Mouse (Mus musculus) midbrain, embryonic 16.5 days (tissue): ENCODE data around the gene Atp10a. TPM values are rescaled to one million over a fixed set of nuclear protein-coding genes. Genes with fewer than 3 reads are reported as not detected.
A peak's percentile ranks its signal among the peaks of the same experiment; 100 is the strongest.

Experiments used
- ATAC-seq: fragments of 200-750 bp; cut with Nextera tagmentation; 2 replicates; pipeline ENCODE4 v1.8.0; 2017; ENCODE audit warnings: moderate TSS enrichment
- H3K27ac ChIP-seq: fragments of 300-500 bp; sonication (generic); 2 replicates; pipeline ENCODE4 v1.5.1; 2014; ENCODE audit warnings: mild to moderate bottlenecking, low read length, mixed read lengths
- H3K27me3 ChIP-seq: fragments of 300-500 bp; sonication (generic); 2 replicates; pipeline ENCODE4 v1.6.1; 2014; ENCODE audit warnings: low read depth, low read length, mixed read lengths; ENCODE audit not compliant: control insufficient read depth, insufficient read depth
- H3K36me3 ChIP-seq: fragments of 300-500 bp; sonication (generic); 2 replicates; pipeline ENCODE4 v1.6.1; 2014; ENCODE audit warnings: mild to moderate bottlenecking, low read length, moderate library complexity, mixed read lengths; ENCODE audit not compliant: control insufficient read depth, insufficient read depth
- H3K4me1 ChIP-seq: fragments of 300-500 bp; sonication (generic); 2 replicates; pipeline ENCODE4 v1.6.1; 2014; ENCODE audit warnings: mild to moderate bottlenecking, low read length, mixed read lengths; ENCODE audit not compliant: control insufficient read depth, insufficient read depth
- H3K4me2 ChIP-seq: fragments of 300-500 bp; sonication (generic); 2 replicates; pipeline ENCODE4 v1.6.1; 2014; ENCODE audit warnings: mild to moderate bottlenecking, low read length, mixed read lengths
- H3K4me3 ChIP-seq: fragments of 300-500 bp; sonication (generic); 2 replicates; pipeline ENCODE4 v1.5.1; 2014; ENCODE audit warnings: low read depth, mild to moderate bottlenecking, low read length, moderate library complexity, mixed read lengths
- H3K9ac ChIP-seq: fragments of 300-500 bp; sonication (generic); 2 replicates; pipeline ENCODE4 v1.6.1; 2014; ENCODE audit warnings: low read depth, low read length, mixed read lengths
- H3K9me3 ChIP-seq: fragments of 300-500 bp; sonication (generic); replicated peaks from 2 replicates; pipeline ENCODE4 v1.6.1; 2014; ENCODE audit warnings: mild to moderate bottlenecking, low read length, mixed read lengths; ENCODE audit not compliant: control insufficient read depth, poor library complexity, severe bottlenecking
- WGBS: fragments of 180-500 bp; shearing (Covaris S2); extraction: QIAGEN DNeasy Blood & Tissue Kit; methylation state at CpG from one replicate; pipeline ENCODE4 v1.1.7; 2014; 5-methylcytosine and 5-hydroxymethylcytosine counted together
- polyA plus RNA-seq: library from polyadenylated mRNA; unstranded; fragments of >200 nt; fragmentation: Nextera tagmentation; extraction: Ambion mirVana; gene quantifications from 2 replicates; pipeline ENCODE4 v1.2.1, GENCODE M21; 2015

Atp10a gene
- polyA plus RNA-seq, 1 experiment from 2014 or later = 1.2 TPM

GRCm38 (mm10) chr7:58755083-58755482 is 99.1 kb downstream of the Atp10a start:
- no peaks in the 10 kb centered on the region for H3K36me3 ChIP-seq
- H3K4me2 ChIP-seq = no peak overlapping the region
- H3K27ac ChIP-seq = no peak overlapping the region
- no peaks in the 10 kb centered on the region for H3K9me3 ChIP-seq
- H3K4me3 ChIP-seq = no peak overlapping the region
- H3K9ac ChIP-seq = no peak overlapping the region
- no peaks in the 10 kb centered on the region for H3K27me3 ChIP-seq
- H3K4me1 ChIP-seq = no peaks in the 10 kb centered on the region
- no peak for ATAC-seq

- Histone ChIP-seq H3K4me1 (no peaks in the 10 kb centered on the region), H3K9ac (no peak overlapping the region), H3K27ac (no peak overlapping the region), H3K27me3 (no peaks in the 10 kb centered on the region), H3K4me2 (no peak overlapping the region), H3K9me3 (no peaks in the 10 kb centered on the region), H3K36me3 (no peaks in the 10 kb centered on the region), H3K4me3 (no peak overlapping the region)
- ATAC-seq = no peak
- 95% methylated on average over 1 of the region's 1 CpGs for WGBS
Measured at GRCm38 (mm10) chr7:58755846-58756245, 99.9 kb downstream of the Atp10a start.

- Histone ChIP-seq H3K27me3 (no peaks in the 10 kb centered on the region), H3K4me1 (no peaks in the 10 kb centered on the region), H3K27ac (no peak overlapping the region), H3K9ac (no peak overlapping the region), H3K4me2 (no peak overlapping the region), H3K36me3 (no peaks in the 10 kb centered on the region), H3K9me3 (no peaks in the 10 kb centered on the region), H3K4me3 (no peak overlapping the region)
- ATAC-seq = no peak
- 69% methylated on average over 2 of the region's 2 CpGs for WGBS
Measured at GRCm38 (mm10) chr7:58757331-58757730, 101.4 kb downstream of the Atp10a start.

- H3K27ac ChIP-seq = no peak overlapping the region
- H3K4me1 ChIP-seq = no peaks in the 10 kb centered on the region
- no peaks in the 10 kb centered on the region for H3K9me3 ChIP-seq
- no peak for ATAC-seq
- no peak overlapping the region for H3K4me2 ChIP-seq
- WGBS = 80% methylated on average over 3 of the region's 3 CpGs
- H3K27me3 ChIP-seq = no peaks in the 10 kb centered on the region
- H3K36me3 ChIP-seq = no peaks in the 10 kb centered on the region
- no peak overlapping the region for H3K9ac ChIP-seq
- H3K4me3 ChIP-seq = no peak overlapping the region
Measured at GRCm38 (mm10) chr7:58758396-58758795, 102.4 kb downstream of the Atp10a start.

GRCm38 (mm10) chr7:58759265-58759664 is 103.3 kb downstream of the Atp10a start:
- no peaks in the 10 kb centered on the region for H3K9me3 ChIP-seq
- no peak overlapping the region for H3K4me3 ChIP-seq
- H3K36me3 ChIP-seq = no peaks in the 10 kb centered on the region
- no peaks in the 10 kb centered on the region for H3K27me3 ChIP-seq
- H3K4me2 ChIP-seq = no peak overlapping the region
- ATAC-seq = no peak
- no peaks in the 10 kb centered on the region for H3K4me1 ChIP-seq
- whole genome bisulfite sequencing = 93% methylated on average over 4 of the region's 4 CpGs
- no peak overlapping the region for H3K27ac ChIP-seq
- no peak overlapping the region for H3K9ac ChIP-seq

GRCm38 (mm10) chr7:58767257-58767656 is 111.3 kb downstream of the Atp10a start:
- Histone ChIP-seq H3K27ac (no peak overlapping the region), H3K4me2 (no peak overlapping the region), H3K4me1 (no peaks in the 10 kb centered on the region), H3K9me3 (no peaks in the 10 kb centered on the region), H3K4me3 (no peak overlapping the region), H3K9ac (no peak overlapping the region), H3K27me3 (no peaks in the 10 kb centered on the region), H3K36me3 (no peaks in the 10 kb centered on the region)
- WGBS = 72% methylated on average over 6 of the region's 6 CpGs
- peak; percentile 67 for ATAC-seq

GRCm38 (mm10) chr7:58768253-58768652 is 112.3 kb downstream of the Atp10a start:
- H3K36me3 ChIP-seq = no peaks in the 10 kb centered on the region
- no peak overlapping the region for H3K9ac ChIP-seq
- H3K4me1 ChIP-seq = no peaks in the 10 kb centered on the region
- H3K4me3 ChIP-seq = no peak overlapping the region
- no peaks in the 10 kb centered on the region for H3K9me3 ChIP-seq
- no peak overlapping the region for H3K27ac ChIP-seq
- no peak for ATAC-seq
- no peak overlapping the region for H3K4me2 ChIP-seq
- 75% methylated on average over 2 of the region's 2 CpGs for WGBS
- H3K27me3 ChIP-seq = no peaks in the 10 kb centered on the region

- no peaks in the 10 kb centered on the region for H3K4me1 ChIP-seq
- no peak overlapping the region for H3K4me3 ChIP-seq
- H3K9ac ChIP-seq = no peak overlapping the region
- no peaks in the 10 kb centered on the region for H3K9me3 ChIP-seq
- no peak overlapping the region for H3K27ac ChIP-seq
- WGBS = 79% methylated on average over 3 of the region's 3 CpGs
- no peak overlapping the region for H3K4me2 ChIP-seq
- H3K36me3 ChIP-seq = no peaks in the 10 kb centered on the region
- peak; percentile 46; the same call in 1 of the 2 replicates for ATAC-seq
- no peaks in the 10 kb centered on the region for H3K27me3 ChIP-seq
Measured at GRCm38 (mm10) chr7:58770254-58770653, 114.3 kb downstream of the Atp10a start.

GRCm38 (mm10) chr7:58772048-58772690 is 116.2 kb downstream of the Atp10a start:
- Histone ChIP-seq H3K4me2 (no peak overlapping the region), H3K27me3 (no peaks in the 10 kb centered on the region), H3K27ac (no peak overlapping the region), H3K4me1 (no peaks in the 10 kb centered on the region), H3K9ac (no peak overlapping the region), H3K9me3 (no peaks in the 10 kb centered on the region), H3K36me3 (no peaks in the 10 kb centered on the region), H3K4me3 (no peak overlapping the region)
- no peak for ATAC-seq
- 86% methylated on average over 6 of the region's 6 CpGs for WGBS
